Mouse (Mus musculus) regulatory T cell (primary cell): ENCODE results near the gene Lbr.

Experiments used
- in situ Hi-C: fragments of 300-600 bp; cut with MboI, MseI; formaldehyde crosslinking; loops from one replicate; pipeline ENCODE4 v1.15.1; 2025; ENCODE audit warnings: high pct_unique_total_duplicates

Lbr gene

DNA sequence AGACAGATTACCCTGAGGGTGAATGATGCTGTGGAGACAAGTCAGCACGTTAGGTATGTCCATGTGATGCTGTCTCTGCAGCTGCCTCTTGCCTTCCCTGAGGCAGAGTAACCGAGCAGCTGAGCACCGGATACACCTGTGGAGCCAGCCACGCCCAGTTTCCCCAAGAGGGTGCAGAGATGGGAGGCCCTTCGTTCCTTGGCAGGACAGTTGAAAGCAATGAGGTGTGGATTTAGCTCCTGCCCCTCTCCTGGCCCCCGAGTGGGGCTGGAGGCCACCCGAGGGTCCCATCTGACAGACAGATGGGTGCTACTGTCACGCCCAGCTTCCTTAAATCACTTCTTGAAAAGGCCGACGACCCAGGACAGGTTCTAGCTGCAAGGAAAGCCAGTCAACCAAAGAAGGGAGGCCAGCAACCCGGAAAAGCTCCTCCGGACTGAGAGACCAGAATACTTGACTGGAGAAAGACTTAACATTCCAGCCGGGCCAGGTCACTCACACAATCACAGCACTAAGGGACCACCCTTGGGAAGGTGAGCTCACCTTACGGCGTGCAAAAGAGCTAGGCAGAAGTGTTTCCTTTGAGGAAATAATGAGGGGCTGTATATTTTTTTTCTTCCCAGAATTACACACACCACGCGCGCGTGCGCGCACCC is 10.4 kb upstream of the Lbr start:
- in situ Hi-C loops = no loop called here

DNA sequence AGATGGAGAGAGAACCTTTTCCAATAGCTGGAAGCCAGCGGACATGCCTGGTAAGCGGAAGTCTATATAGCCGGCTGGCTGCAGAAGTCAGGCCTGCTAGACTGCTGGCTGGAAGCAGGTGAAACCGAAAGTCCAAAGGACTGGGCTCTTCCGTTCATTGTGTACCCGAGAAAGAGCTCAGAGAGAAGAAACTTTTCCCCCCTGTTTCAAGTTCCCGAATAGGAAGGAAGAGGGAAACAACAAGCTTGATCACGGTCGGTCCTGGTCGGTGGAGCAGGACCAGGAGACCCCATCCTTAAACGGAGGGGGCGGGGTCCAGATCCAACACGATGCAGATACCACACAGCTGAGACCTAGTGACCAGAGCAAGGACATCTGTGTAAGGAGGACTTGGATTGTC is 9.6 kb upstream of the Lbr start:
- in situ Hi-C loops = no loop called here

DNA sequence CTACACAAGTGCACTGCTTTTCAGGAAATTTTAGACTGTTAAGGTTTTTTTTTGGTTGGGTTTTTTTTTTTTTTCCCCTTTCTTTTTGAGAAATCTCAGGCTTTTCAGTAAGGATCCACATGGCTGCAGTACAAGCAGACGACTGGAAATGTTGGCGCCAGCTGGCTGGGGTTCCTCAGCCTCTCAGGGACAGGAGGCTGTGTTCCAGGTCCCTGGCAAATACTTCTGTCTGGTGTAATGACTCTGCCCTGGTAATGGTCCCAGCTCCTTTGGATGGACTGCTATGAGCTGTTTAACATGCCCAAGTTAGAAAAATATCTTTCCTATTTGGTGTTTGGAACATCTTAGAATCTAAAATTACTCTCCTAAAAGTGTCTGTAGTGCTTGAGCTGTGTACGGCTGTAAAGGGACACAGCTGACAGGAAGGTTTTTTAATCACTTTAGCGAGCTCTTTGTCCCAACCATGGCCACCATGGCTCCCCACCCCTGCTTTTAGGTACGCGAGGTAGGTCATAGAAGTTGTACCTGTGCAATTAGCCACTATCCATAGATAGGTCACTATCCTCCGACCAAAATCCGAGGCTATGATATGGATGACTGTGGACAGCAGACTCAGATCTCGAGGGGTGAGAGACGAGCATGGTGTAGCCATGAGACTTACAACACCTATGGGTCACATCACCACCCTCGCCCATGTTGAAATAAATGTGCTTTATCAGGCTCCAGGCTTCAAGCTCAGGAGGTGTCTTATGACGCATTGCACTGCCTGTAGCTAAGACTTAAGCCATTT is 8.9 kb upstream of the Lbr start:
- in situ Hi-C loops = no loop called here

DNA sequence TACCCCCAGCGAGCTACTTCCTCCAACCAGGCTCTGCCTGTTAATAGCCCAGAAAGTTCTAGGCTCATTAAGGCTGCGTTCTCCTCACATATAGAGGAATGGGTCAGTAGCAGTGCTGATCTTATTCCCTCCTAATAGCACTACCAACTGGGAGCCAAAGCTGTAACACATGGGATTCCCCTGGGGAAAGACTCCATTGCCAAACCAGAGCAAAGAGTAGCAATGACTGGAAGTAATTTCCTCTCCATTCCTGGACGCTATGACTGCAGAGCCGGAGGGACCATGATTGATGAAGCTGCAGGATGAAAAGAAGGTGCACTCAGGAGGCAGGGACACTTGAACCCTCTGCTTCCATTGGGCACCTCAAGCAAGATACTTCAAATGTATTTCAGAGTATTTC is 7.6 kb upstream of the Lbr start:
- in situ Hi-C loops = no loop called here

DNA sequence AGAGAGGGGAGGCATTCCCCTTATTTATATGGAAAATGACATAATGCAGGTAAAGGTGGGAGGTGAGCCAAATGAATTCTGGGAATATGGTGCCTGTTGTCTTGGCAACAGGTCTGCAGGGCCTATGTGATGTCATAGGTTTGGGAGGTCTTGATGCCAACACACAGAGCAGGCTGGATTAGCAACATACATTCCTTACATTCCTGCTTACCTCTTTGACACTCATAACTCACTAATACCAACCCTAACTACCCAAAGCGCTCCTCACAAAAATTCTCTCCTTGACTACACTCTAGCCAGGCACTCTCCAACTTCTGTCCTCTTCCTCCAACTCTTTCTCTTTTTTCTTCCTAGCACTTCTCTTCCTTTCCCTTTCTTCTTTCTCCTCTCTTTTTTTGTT is 5.4 kb upstream of the Lbr start:
- in situ Hi-C loops = loop anchor here (10.0 kb wide), 2 partner anchors 623 to 1283 kb away; partner anchors contain the start of gene Parp1

DNA sequence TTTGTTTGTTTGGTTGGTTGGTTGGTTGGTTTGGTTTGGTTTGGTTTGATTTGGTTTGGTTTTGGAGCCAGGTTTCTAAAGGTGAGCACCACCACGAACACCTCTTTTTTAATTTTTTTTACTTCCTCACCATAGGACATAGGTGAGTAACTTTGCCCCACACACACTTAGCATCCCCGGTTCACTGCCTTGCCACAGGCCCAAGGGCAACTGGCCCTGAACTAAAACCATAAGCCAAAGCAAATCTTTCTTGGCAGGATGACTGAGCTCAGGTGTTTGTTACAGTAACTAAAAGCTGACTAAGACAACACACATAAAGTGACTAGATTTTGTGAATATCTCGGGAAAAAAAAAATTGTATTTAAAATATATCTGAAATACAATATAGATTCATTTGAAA is 4.5 kb upstream of the Lbr start:
- in situ Hi-C loops = loop anchor here (10.0 kb wide), 2 partner anchors 623 to 1283 kb away; partner anchors contain the start of gene Parp1

DNA sequence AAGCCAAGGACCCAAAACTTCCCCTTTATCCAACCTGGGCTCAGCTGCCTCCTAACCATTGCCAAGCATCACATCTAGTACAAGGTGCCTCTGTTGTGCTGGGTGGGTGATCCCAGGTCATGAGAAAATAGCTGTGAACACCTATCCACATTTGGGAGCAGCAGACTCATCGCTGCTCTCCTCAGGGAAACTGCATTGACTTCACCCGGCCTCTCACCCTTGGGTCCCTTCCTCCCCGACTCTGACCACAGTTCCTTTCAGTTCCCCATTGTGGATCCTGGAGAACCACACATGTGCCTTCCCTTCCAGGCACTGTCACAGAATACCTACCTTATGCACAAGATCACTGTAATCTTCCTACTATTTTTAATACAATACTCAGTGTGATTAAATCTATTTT is 2.9 kb upstream of the Lbr start:
- in situ Hi-C loops = loop anchor here (10.0 kb wide), 2 partner anchors 621 to 1281 kb away; partner anchors contain the start of gene Parp1

DNA sequence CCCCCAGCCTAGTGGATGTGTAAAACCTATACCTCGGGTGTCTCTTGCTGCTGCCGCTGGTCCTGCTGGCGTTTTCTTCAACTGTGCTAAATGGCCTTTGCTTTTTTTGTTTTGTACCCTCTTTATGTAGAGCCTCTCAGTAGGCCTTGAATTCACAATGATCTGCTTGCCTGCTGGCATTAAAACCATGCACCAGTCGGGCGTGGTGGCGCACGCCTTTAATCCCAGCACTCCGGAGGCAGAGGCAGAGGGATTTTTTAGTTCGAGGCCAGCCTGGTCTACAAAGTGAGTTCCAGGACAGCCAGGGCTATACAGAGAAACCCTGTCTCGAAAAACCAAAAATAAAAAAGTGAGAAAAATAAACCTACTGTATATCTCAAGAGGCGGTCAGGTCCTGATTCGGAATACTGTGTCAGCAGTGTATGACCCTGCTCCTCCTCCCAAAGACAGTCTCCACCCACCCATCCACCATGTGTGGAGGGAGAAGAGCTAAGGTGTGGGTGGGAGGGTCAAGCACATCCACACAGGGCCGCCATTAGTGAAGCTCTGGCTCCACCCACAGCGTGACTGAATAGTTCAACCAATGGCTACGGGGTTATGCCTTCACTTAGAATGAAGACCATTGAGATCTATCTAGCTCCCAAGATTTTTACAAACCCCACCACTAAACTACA is 2.2 kb upstream of the Lbr start:
- in situ Hi-C loops = loop anchor here (10.0 kb wide), 2 partner anchors 620 to 1280 kb away; partner anchors contain the start of gene Parp1

DNA sequence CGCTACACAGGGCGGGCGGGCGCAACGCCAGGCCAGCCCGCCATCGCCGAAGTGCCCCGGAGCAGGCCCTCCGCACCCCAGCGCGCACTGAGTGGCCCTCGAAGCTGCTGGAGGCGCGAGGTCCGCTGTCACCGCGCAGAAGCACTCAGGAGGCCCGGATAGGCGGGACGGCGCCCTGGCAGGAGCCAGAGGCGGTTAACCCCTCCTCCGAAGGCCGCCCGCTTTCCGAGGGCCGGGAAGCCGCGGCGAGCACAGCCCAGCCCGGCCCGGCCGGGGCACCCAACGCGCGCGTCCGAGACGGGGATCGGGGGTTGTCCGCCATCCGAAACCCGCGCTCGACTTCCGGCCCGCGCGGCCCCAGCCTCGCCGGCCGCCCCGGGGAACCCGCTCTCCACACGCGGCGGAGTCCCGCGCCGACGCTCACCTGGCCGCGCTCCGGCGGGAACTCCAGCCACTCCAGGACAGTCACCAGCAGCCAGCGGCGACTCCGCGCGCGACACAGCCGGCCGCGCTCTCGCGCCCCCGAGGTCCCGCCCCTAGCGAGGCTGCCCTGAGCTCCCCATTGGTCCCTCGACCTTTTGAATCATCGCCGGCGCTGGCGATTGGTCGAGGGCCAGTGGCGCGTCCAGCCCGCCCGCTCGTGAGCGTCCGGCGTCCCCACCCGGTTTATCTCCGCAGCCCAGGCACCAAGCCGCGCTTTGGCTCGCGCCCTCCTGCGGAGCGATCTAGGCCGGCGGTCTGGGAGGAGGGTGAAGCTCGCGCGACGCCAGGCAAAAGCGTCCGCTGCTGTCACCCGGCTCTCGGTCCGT is 778 bp downstream of the Lbr start:
- in situ Hi-C loops = loop anchor here (10.0 kb wide), 2 partner anchors 617 to 1277 kb away; partner anchors contain the start of gene Parp1

DNA sequence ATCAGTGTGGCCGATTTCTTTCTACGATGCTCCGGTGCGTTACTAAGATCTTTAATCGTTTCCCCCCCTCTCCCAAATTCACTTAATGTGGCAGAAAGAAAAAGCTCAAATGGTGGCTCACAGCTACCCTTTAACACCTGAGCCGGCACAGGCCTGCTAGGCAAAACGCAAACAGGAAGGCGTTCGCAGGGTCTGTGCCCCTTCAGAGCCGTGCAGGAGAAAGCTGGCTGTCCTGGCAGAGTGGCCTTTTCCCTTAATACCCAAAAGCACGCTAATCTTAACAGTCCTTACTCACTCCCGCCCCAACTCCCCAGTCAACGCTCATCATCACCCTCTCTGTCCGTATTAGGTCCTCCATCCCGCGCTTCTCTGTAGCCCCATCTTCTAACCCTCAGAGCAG is 1.4 kb downstream of the Lbr start:
- in situ Hi-C loops = loop anchor here (10.0 kb wide), 2 partner anchors 617 to 1277 kb away; partner anchors contain the start of gene Parp1

DNA sequence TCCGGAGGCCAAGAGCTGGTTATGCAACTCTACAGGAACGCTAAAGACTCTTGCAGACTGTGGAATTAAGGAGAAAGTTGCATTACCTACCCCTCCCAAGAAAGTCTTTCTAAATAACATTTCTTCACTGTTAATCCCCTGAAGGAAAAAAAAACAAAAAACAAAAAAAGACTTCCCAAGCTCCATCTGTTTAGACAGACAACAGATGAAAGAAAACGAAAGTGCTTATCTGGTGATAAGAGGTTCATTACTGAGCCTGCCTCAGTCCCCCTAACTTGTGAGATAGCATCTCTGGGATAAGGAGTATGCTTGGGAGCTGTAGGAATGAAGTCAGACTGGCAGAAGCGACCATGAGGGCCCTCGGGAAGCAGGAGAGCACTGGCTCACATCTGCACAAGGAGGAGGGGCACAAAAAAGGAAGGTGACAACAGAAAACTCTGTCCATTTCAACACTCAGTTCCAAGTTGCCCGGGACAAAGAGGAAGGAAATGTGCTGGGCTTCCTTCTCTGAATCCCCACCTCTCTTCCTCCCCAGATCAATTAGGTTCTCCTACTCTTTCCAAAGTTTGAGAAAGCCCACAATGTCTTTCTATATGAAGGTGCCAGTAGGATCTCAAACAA is 3.0 kb downstream of the Lbr start:
- in situ Hi-C loops = loop anchor here (10.0 kb wide), 2 partner anchors 615 to 1275 kb away; partner anchors contain the start of gene Parp1

DNA sequence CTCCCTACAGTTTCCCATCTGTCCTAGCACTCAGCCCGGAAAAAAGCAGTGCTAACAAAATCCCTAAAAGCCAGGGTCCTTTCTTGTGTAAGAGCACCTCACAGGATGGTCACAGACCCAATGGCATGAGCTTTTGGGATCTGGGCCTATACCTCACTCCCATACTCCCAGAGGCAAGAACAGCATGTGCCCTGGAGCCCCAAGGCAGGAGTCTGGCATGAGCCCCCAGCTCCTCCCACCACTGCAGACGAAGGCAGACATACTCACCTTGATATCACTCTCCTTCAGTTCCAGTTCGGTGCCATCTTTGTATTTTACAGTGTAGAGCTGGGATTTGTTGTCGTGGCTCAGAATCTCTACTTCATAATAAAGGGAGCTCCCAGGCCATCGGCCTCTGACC is 4.7 kb downstream of the Lbr start:
- in situ Hi-C loops = no loop called here

DNA sequence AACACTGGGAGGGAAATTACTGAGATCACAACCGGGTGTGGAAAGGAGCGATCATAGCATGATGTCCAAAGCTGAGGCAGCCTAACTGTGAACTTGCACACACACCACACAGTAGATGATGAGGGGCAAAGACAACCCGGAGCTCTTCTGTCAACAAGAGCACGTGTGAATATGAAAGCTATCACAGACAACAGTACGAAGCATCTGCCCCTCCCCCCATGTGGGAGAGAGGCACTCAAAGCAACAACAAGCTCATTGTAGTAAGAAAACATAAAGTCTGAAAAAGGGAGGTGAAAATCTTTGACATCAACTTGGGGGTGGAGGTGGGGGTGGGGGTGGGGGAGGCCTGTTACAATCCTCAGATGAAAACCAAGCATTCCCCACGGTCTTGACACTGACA is 9.7 kb downstream of the Lbr start:
- in situ Hi-C loops = no loop called here

DNA sequence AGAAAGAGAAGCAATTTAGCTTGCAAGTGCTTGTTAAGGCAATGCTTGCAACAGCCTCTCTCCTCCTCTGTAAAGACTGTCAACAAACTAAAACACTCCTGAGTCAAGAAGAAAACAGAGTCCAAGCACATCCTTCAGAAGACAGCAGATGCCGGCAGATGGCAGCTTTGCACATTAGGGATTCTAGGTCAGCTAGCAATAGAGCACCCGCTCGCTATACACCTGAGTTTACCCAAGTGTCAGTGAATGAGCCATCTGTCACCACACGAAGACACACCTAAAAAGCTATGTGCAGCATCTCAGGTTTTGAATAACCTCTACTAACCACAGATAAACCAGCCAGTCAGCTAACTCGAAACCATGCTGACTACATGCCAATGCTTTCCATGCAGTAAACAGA is 10.1 kb downstream of the Lbr start:
- in situ Hi-C loops = no loop called here

DNA sequence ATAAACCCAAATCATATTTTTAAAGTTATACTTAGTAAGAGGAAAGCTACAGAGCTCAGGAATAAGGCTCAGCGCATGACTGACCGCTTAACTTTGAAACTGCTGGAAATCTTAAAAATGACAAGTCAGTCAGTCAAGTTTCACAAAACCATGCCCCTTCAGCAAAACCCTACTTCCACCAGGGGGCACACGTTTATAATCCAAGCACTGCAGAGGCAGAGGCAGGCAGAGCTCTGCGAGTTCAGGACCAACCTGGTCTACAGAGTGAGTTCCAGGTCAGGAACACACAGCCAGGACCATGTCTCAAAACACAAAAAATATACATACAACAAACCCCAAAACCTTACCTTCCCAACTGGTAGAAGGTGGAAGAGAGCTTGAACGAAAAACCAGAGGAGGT is 14.5 kb downstream of the Lbr start:
- in situ Hi-C loops = no loop called here

DNA sequence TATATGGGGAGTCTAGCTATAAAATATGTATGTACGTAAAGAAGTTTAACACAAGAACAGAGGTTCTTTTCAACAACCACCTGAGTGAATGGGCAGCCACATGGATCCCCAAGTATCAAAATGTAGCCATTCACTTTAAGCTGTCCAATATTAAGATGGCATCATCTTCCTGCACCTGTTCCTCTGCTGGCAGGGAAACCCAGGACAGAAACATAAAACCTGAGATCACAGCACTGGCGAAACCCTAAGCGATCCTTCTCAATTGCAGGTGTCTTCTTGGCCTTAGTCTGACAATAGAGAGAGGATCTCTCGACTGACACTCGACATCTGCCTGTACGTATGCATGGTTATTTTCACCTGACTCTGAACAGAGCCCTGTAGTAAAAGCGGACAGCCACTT is 16.1 kb downstream of the Lbr start:
- in situ Hi-C loops = no loop called here

DNA sequence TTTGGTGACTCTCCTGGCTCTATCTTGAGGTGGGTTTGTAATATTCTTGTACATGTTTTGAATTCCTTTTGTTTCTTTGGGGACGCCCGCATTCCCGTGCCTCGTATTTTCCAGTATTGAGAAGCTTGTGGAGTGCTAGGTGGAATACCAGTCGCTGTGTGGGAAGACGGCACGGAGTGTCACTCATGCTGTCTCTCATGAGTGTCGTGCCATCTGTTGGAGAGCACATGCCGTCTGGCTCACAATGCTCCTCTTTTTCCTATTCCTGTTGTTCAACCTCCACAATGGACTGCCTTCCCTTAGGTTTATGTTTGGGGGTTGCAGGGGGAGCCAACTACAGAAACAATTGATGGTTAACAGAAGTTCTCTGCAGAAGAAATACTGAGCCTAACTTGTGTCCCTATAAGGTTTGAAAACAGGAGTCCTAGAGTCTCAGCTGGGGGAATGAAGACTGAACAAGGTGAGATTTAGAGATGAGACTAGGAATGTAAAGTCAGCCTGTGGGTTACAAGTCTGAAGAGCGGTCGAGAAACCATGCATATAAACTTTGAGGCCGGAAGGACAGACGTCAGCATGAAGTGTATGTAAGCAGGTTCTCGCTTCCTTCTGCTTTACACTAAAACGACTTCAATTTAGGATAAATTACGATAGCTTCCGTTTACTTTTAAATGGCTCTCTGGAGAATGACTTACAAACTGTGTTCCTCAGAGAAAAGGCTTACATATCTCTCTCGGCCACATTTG is 31.2 kb downstream of the Lbr start:
- in situ Hi-C loops = no loop called here

DNA sequence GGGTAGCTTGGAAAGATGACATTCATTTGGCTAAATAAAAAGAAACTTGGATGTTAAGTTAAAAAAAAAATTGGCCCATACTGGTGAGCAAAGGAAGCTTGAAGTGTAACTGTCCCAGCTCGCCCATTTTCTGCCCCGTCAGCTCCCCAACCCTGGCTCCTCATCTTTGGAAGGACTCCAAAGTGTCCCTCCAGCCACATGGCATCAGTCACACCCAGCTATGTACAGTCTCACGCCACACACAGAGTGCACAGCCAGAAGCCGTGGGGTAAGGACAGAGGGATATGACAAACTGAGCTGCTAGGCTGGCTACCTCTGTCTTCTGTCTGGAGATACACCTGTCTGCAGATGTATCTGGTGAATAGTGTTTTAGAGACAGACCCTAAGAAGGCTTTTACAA is 42.2 kb downstream of the Lbr start:
- in situ Hi-C loops = no loop called here

DNA sequence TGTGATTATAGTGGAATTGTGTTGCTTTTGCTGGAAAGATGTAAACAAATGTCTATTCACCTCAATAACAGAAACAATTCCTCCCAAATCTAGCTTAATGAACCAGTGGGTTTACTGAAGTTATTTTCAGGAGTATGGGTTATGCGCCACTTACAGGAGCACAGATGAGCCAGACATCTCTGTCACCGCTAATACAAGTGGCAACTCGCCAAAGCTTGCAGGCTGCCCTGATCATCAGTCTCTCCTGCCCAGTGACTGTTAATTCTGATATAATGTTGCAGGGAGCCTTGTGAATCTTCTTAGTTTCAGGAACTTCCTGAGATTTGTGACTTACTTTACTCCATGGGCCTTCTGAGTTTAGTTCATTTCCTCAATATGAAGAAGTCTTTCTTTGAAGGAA is 42.9 kb downstream of the Lbr start:
- in situ Hi-C loops = no loop called here

DNA sequence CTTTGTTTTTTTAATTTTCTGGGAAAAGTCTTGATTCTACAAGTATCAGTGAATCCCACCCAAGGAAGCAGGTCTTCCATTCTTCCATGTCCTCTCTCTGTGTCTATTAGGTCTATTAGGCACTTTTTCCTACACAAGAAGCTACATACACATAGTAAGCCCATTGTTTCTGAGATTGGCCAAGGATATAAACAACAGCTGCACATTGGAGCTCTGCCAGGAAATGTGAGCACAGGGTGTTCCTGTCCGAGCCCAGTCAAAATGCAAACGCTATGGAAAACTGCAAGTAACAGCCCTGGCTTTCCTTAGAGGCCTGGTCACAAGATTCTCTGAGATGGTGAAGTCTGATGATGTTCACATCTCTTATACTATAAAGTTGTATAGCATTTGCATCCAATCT is 49.3 kb downstream of the Lbr start:
- in situ Hi-C loops = no loop called here
